Mouse (Mus musculus) CD4-positive, CD25-positive, alpha-beta regulatory T cell, adult 9 weeks (primary cell): ENCODE results near the gene Gm3573. TPM values are rescaled to one million over a fixed set of nuclear protein-coding genes. Genes with fewer than 3 reads are reported as not detected.

ENCODE experiments used
- polyA plus RNA-seq: library from polyadenylated mRNA; unstranded; fragments of 100-300 nt; shearing (Covaris generic); gene quantifications from one replicate; pipeline ENCODE4 v1.2.1, GENCODE M21; 2017

Gm3573 gene
- polyA plus RNA-seq = not detected

GRCm38 (mm10) chr14:42190691-42191090, at the start of gene Gm3573:
Gene Gm3573, minus strand, starts transcription at chr14:42190791.

GRCm38 (mm10) chr14:42162522-42162921, 28.1 kb downstream of the Gm3573 start, which contains the start of gene Gm17027:
Gene Gm17027, minus strand, starts transcription at chr14:42162622.

Other genes starting within 250 kb of the Gm3573 start
- not detected for gene 1700024B05Rik, start 246.8 kb downstream of the Gm3573 start, polyA plus RNA-seq
- gene Gm6401, start 222.9 kb downstream of the Gm3573 start, polyA plus RNA-seq = not detected
- not detected for gene Gm3543, start 207.5 kb downstream of the Gm3573 start, polyA plus RNA-seq
- gene Gm7951, start 73.4 kb downstream of the Gm3573 start, polyA plus RNA-seq = not detected
- not detected for gene Gm17027, start 28.2 kb downstream of the Gm3573 start, polyA plus RNA-seq
- not detected for gene Gm17026, start 69.3 kb upstream of the Gm3573 start, polyA plus RNA-seq
- gene Gm9611, start 106.6 kb upstream of the Gm3573 start, polyA plus RNA-seq = not detected
- gene Gm7995, start 119.4 kb upstream of the Gm3573 start, polyA plus RNA-seq = not detected
- not detected for gene Gm8005, start 248.9 kb upstream of the Gm3573 start, polyA plus RNA-seq